Mouse (Mus musculus) bone marrow macrophage, adult 2 months (primary cell): ENCODE data around the gene Ccdc80.

Experiments used
- CTCF ChIP-seq: IDR thresholded peaks from 2 replicates; pipeline ENCODE4 v1.5.1; 2012; ENCODE audit warnings: low read depth, mild to moderate bottlenecking, low read length, moderate library complexity
- POLR2A ChIP-seq: IDR thresholded peaks from 2 replicates; pipeline ENCODE4 v1.6.1; 2012; ENCODE audit warnings: mild to moderate bottlenecking, low read depth, low read length, borderline replicate concordance

DNA sequence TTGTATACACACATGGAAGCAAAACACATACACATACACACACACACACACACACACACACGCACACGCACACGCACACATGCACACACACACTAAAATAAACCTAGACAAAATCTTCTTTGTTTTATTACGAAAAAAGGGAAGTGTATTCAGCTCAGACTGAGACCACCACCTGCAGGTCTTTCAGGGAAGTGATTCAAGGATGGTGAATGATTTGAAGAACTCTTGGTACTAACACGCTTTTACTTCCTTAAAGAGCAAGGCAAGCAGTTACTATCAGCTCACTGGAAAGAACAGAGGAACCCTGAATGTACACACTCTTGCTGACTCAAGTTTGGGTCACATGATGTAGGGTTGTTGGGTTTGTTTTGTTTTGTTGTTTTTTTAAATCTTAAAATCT is 49.4 kb downstream of the Ccdc80 start:
- TF ChIP-seq POLR2A (no peak), CTCF (no peak)
